Mouse (Mus musculus) forebrain, embryonic 14.5 days (tissue): Measurements from ENCODE around the gene 1700034J05Rik. TPM values are rescaled to one million over a fixed set of nuclear protein-coding genes. Genes with fewer than 3 reads are reported as not detected.

Experiments used
- polyA plus RNA-seq: library from polyadenylated mRNA; unstranded; fragments of >200 nt; fragmentation: Nextera tagmentation; extraction: Ambion mirVana; gene quantifications from 2 replicates; pipeline ENCODE4 v1.2.1, GENCODE M21; 2014

The 1700034J05Rik gene
- polyA plus RNA-seq, 1 experiment from 2014 or later = not detected

Other genes with a start within 250 kb of the 1700034J05Rik start
- 13.5 and 14.9 TPM in 2 replicates for gene Stk38l, start 229.4 kb downstream of the 1700034J05Rik start, polyA plus RNA-seq
- 0.59 and 1.0 TPM in 2 replicates for gene Arntl2, start 158.4 kb downstream of the 1700034J05Rik start, polyA plus RNA-seq
- not detected in 2 replicates for gene Smco2, start 104.3 kb downstream of the 1700034J05Rik start, polyA plus RNA-seq
- gene Ppfibp1, start 65.9 kb downstream of the 1700034J05Rik start, polyA plus RNA-seq = 10.9 and 15.9 TPM in 2 replicates
- gene Rep15, start 78.2 kb upstream of the 1700034J05Rik start, polyA plus RNA-seq = 0.43 and 0.56 TPM in 2 replicates
- 108 and 119 TPM in 2 replicates for gene Mrps35, start 88.3 kb upstream of the 1700034J05Rik start, polyA plus RNA-seq
- 0.56 and 0.91 TPM in 2 replicates for gene Mansc4, start 132.6 kb upstream of the 1700034J05Rik start, polyA plus RNA-seq
- 6.3 and 7.5 TPM in 2 replicates for gene Klhl42, start 137.0 kb upstream of the 1700034J05Rik start, polyA plus RNA-seq